Mouse (Mus musculus) C2C12 (cell line): ENCODE results near the gene Rassf8.

Source experiments
- CTCF ChIP-seq: IDR thresholded peaks from one replicate; pipeline ENCODE4 v1.5.1; 2011; ENCODE audit not compliant: control insufficient read depth, insufficient read depth, insufficient read length
- MAX ChIP-seq: IDR thresholded peaks from one replicate; pipeline ENCODE4 v1.6.1; 2011; ENCODE audit warnings: mild to moderate bottlenecking, control low read depth
- MYOD1 ChIP-seq: IDR thresholded peaks from one replicate; pipeline ENCODE4 v1.6.1; 2011; ENCODE audit warnings: low read depth; ENCODE audit not compliant: control insufficient read depth, insufficient read length
- MYOG ChIP-seq: IDR thresholded peaks from one replicate; pipeline ENCODE4 v1.6.1; 2011; ENCODE audit not compliant: control insufficient read depth, insufficient read length; ENCODE audit errors: extremely low read depth
- USF1 ChIP-seq: IDR thresholded peaks from one replicate; pipeline ENCODE4 v1.6.1; 2011; ENCODE audit warnings: low read depth, mild to moderate bottlenecking, control low read depth, moderate library complexity

DNA sequence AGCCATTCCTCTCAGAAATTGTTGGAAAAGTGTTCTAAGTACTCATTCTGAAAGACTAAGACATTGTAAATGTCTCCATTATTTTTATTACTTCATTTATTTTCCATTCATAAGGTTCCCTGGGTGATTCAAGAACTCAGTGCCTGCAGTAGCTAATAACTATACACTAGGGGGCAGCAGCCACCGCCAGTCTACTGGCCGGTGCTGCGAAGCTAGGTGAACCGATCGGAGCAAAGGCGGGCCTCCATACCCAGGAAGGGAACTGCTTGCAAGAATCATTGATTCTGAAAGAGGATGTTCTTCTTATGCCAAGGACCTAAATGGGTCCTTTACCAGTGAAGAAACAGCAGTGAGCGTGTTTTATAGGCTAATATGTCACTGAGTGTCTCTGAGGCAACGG, 83.6 kb downstream of the Rassf8 start:
- TF ChIP-seq CTCF (peak; percentile 42), USF1 (no peak), MYOD1 (no peak), MYOG (no peak), MAX (no peak)
